Mouse (Mus musculus) embryonic facial prominence, embryonic 14.5 days (tissue): ENCODE data around the gene Chuk. TPM values are rescaled to one million over a fixed set of nuclear protein-coding genes. Genes with fewer than 3 reads are reported as not detected.

Source experiments
- ATAC-seq: fragments of 200-750 bp; cut with Nextera tagmentation; 2 replicates; pipeline ENCODE4 v1.8.0; 2017; ENCODE audit warnings: low read depth, moderate number of reproducible peaks, moderate TSS enrichment
- DNase-seq: peaks from one replicate; pipeline ENCODE4 v3.0.0-alpha.2; 2015; ENCODE audit warnings: low spot score
- H3K27ac ChIP-seq: fragments of 300-500 bp; sonication (generic); replicated peaks from 2 replicates; pipeline ENCODE4 v1.5.1; 2014; ENCODE audit warnings: low read depth, mild to moderate bottlenecking, low read length, moderate library complexity
- H3K27me3 ChIP-seq: fragments of 300-500 bp; sonication (generic); replicated peaks from 2 replicates; pipeline ENCODE4 v1.6.1; 2014; ENCODE audit warnings: low read length; ENCODE audit not compliant: control insufficient read depth, insufficient read depth
- H3K36me3 ChIP-seq: fragments of 300-500 bp; sonication (generic); 2 replicates; pipeline ENCODE4 v1.6.1; 2014; ENCODE audit warnings: low read length, mixed read lengths; ENCODE audit not compliant: control insufficient read depth, insufficient read depth
- H3K4me1 ChIP-seq: fragments of 300-500 bp; sonication (generic); 2 replicates; pipeline ENCODE4 v1.6.1; 2014; ENCODE audit warnings: antibody characterized with exemption, low read length; ENCODE audit not compliant: control insufficient read depth, insufficient read depth
- H3K4me2 ChIP-seq: fragments of 300-500 bp; sonication (generic); 2 replicates; pipeline ENCODE4 v1.6.1; 2014; ENCODE audit warnings: low read depth, mild to moderate bottlenecking, low read length, moderate library complexity, mixed read lengths
- H3K4me3 ChIP-seq: fragments of 300-500 bp; sonication (generic); 2 replicates; pipeline ENCODE4 v1.5.1; 2014; ENCODE audit warnings: low read depth, mild to moderate bottlenecking, low read length
- H3K9ac ChIP-seq: fragments of 300-500 bp; sonication (generic); 2 replicates; pipeline ENCODE4 v1.6.1; 2014; ENCODE audit warnings: low read depth, mild to moderate bottlenecking, low read length, moderate library complexity, mixed read lengths
- H3K9me3 ChIP-seq: fragments of 300-500 bp; sonication (generic); 2 replicates; pipeline ENCODE4 v1.6.1; 2016; ENCODE audit warnings: low read length; ENCODE audit not compliant: control insufficient read depth
- WGBS: fragments of 180-500 bp; shearing (Covaris S2); extraction: QIAGEN DNeasy Blood & Tissue Kit; methylation state at CpG from one replicate; pipeline ENCODE4 v1.1.7; 2014; 5-methylcytosine and 5-hydroxymethylcytosine counted together
- polyA plus RNA-seq: library from polyadenylated mRNA; unstranded; fragments of >200 nt; fragmentation: Nextera tagmentation; extraction: Ambion mirVana; gene quantifications from 2 replicates; pipeline ENCODE4 v1.2.1, GENCODE M21; 2014

Gene Chuk
- polyA plus RNA-seq, 1 experiment from 2014 or later, result 32.0 TPM

- H3K36me3 ChIP-seq, result peaks cover 90% of the 10 kb centered on the region
Observed at GRCm38 (mm10) chr19:44117793-44118192, 10.5 kb upstream of the Chuk start.

GRCm38 (mm10) chr19:44111706-44112105, 4.4 kb upstream of the Chuk start:
- peaks cover 6% of the 10 kb centered on the region; the same call in 1 of the 2 replicates for H3K4me1 ChIP-seq
- H3K36me3 ChIP-seq, result peaks cover 58% of the 10 kb centered on the region
- WGBS, result 63% methylated on average over 7 of the region's 7 CpGs
- DNase-seq (peak; percentile 6), ATAC-seq (no peak)
- H3K9ac ChIP-seq, result no peak overlapping the region
- H3K27me3 ChIP-seq, result no peaks in the 10 kb centered on the region
- no peak overlapping the region for H3K4me3 ChIP-seq
- H3K27ac ChIP-seq, result no peak overlapping the region
- H3K9me3 ChIP-seq, result no peaks in the 10 kb centered on the region
- no peak overlapping the region for H3K4me2 ChIP-seq

More at GRCm38 (mm10) chr19:44117793-44118192, 10.5 kb upstream of the Chuk start:
- Histone ChIP-seq H3K9me3 (no peaks in the 10 kb centered on the region), H3K4me1 (no peaks in the 10 kb centered on the region), H3K27me3 (no peaks in the 10 kb centered on the region), H3K4me3 (no peak overlapping the region), H3K27ac (no peak overlapping the region), H3K9ac (no peak overlapping the region), H3K4me2 (no peak overlapping the region)
- ATAC-seq, result no peak
- no peak for DNase-seq

GRCm38 (mm10) chr19:44110356-44110755, 3.1 kb upstream of the Chuk start:
- WGBS, result 85% methylated on average over 9 of the region's 9 CpGs
- H3K36me3 ChIP-seq, result peaks cover 49% of the 10 kb centered on the region
- DNase-seq (no peak), ATAC-seq (no peak)
- H3K9me3 ChIP-seq, result no peaks in the 10 kb centered on the region
- no peak overlapping the region for H3K4me3 ChIP-seq
- no peak overlapping the region for H3K9ac ChIP-seq
- no peak overlapping the region for H3K27ac ChIP-seq
- H3K27me3 ChIP-seq, result no peaks in the 10 kb centered on the region
- H3K4me2 ChIP-seq, result no peak overlapping the region
- H3K4me1 ChIP-seq, result peaks cover 10% of the 10 kb centered on the region; the same call in 1 of the 2 replicates

- ATAC-seq (no peak), DNase-seq (no peak)
- H3K4me1 ChIP-seq, result peaks cover 10% of the 10 kb centered on the region; the same call in 1 of the 2 replicates
- no peaks in the 10 kb centered on the region for H3K9me3 ChIP-seq
- H3K9ac ChIP-seq, result no peak overlapping the region
- H3K4me3 ChIP-seq, result no peak overlapping the region
- H3K36me3 ChIP-seq, result peaks cover 36% of the 10 kb centered on the region
- no peak overlapping the region for H3K27ac ChIP-seq
- no peak overlapping the region for H3K4me2 ChIP-seq
- no peaks in the 10 kb centered on the region for H3K27me3 ChIP-seq
Observed at GRCm38 (mm10) chr19:44108996-44109395, 1.7 kb upstream of the Chuk start.

- ATAC-seq (0 out of 2 replicates have a peak, but pooled peaks have one; percentile 13), DNase-seq (no peak)
- H3K4me1 ChIP-seq, result peaks cover 10% of the 10 kb centered on the region; the same call in 1 of the 2 replicates
Observed at GRCm38 (mm10) chr19:44107661-44108521, 611 bp upstream of the Chuk start.

GRCm38 (mm10) chr19:44104393-44104792, 2.9 kb downstream of the Chuk start:
- Histone ChIP-seq H3K36me3 (peaks cover 20% of the 10 kb centered on the region; the same call in 1 of the 2 replicates), H3K4me1 (peaks cover 10% of the 10 kb centered on the region; the same call in 1 of the 2 replicates), H3K4me2 (no peak overlapping the region), H3K9me3 (no peaks in the 10 kb centered on the region), H3K9ac (no peak overlapping the region), H3K27ac (no peak overlapping the region), H3K27me3 (no peaks in the 10 kb centered on the region), H3K4me3 (no peak overlapping the region)
- no peak for DNase-seq
- WGBS, result 97% methylated on average over 1 of the region's 1 CpGs
- ATAC-seq, result no peak

More at GRCm38 (mm10) chr19:44107661-44108521, 611 bp upstream of the Chuk start:
- Histone ChIP-seq H3K9ac (peak overlapping the region; percentile 95), H3K27ac (no peak overlapping the region), H3K4me3 (peak overlapping the region; percentile 88), H3K4me2 (peak overlapping the region; percentile 70), H3K36me3 (peaks cover 27% of the 10 kb centered on the region), H3K27me3 (no peaks in the 10 kb centered on the region), H3K9me3 (no peaks in the 10 kb centered on the region)
- WGBS, result 29% methylated on average over 22 of the region's 22 CpGs

GRCm38 (mm10) chr19:44103001-44103400, 4.3 kb downstream of the Chuk start:
- peaks cover 6% of the 10 kb centered on the region; the same call in 1 of the 2 replicates for H3K4me1 ChIP-seq
- WGBS, result 90% methylated on average over 3 of the region's 3 CpGs
- ATAC-seq, result no peak

GRCm38 (mm10) chr19:44100840-44101239, 6.4 kb downstream of the Chuk start:
- ATAC-seq, result no peak
- H3K9me3 ChIP-seq, result 0 out of 2 replicates have a peak, but pooled peaks cover 3% of the 10 kb centered on the region
- H3K36me3 ChIP-seq, result peaks cover 49% of the 10 kb centered on the region
- no peak overlapping the region for H3K4me3 ChIP-seq
- H3K27ac ChIP-seq, result no peak overlapping the region
- no peak for DNase-seq
- no peaks in the 10 kb centered on the region for H3K27me3 ChIP-seq
- no peak overlapping the region for H3K9ac ChIP-seq
- H3K4me2 ChIP-seq, result no peak overlapping the region
- no peaks in the 10 kb centered on the region for H3K4me1 ChIP-seq

More at GRCm38 (mm10) chr19:44103001-44103400, 4.3 kb downstream of the Chuk start:
- Histone ChIP-seq H3K9ac (no peak overlapping the region), H3K36me3 (peaks cover 29% of the 10 kb centered on the region), H3K4me3 (no peak overlapping the region), H3K4me2 (no peak overlapping the region), H3K27ac (no peak overlapping the region), H3K9me3 (no peaks in the 10 kb centered on the region), H3K27me3 (no peaks in the 10 kb centered on the region)
- DNase-seq, result no peak
